Mouse (Mus musculus) mature B cell (primary cell): ENCODE data around the gene Kxd1.

Source experiments
- in situ Hi-C: fragments of 300-500 bp; cut with MboI; formaldehyde crosslinking; loops from 2 replicates; pipeline ENCODE4 v1.14.3; 2019

Kxd1 gene

GRCm38 (mm10) chr8:70493692-70494415, 33.9 kb downstream of the Kxd1 start:
- in situ Hi-C loops: no loop called here

DNA sequence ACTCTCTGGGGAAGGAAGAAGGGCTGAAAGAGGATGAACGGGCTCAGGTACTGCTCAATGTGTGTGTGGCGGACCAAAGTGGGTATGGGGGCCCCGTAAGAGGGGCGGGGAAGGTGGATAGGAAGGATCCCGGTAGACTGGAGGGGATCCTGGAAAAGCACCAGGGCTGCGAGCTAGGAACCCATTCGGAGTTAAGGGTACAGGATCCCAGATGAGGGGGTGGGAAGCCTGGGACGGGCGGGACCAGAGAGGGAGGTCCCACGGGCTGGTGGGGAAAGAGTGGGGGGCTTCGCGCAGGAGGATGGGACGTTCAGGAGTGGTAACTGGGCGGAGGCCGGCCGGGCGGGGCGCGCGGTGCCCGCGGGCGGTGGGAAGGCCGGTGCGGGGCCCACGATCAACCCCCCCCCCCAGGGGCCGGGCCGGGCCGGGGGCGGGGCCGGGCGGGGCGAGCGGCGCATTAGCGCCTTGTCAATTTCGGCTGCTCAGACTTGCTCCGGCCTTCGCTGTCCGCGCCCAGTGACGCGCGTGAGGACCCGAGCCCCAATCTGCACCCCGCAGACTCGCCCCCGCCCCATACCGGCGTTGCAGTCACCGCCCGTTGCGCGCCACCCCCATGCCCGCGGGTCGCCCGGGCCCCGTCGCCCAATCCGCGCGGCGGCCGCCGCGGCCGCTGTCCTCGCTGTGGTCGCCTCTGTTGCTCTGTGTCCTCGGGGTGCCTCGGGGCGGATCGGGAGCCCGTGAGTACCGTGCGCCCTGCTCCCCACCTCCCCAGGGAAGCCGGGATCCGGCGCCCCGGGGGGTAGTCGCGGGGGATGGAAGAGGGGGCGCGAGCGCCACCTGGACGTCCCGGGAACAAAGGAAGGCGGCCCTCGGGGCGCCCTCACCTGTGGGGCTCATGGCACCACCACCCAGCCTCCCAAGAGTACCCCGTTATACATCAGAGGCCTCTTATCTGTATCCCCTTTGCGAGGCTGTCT, 34.8 kb downstream of the Kxd1 start, which contains the start of gene Crlf1:
Gene Crlf1, plus strand, starts transcription at position 495 of the 977 bp plus-strand sequence.
- in situ Hi-C loops: no loop called here

- in situ Hi-C loops: no loop called here
These were observed 36.8 kb downstream of the Kxd1 start for GRCm38 (mm10) chr8:70490880-70491495.

DNA sequence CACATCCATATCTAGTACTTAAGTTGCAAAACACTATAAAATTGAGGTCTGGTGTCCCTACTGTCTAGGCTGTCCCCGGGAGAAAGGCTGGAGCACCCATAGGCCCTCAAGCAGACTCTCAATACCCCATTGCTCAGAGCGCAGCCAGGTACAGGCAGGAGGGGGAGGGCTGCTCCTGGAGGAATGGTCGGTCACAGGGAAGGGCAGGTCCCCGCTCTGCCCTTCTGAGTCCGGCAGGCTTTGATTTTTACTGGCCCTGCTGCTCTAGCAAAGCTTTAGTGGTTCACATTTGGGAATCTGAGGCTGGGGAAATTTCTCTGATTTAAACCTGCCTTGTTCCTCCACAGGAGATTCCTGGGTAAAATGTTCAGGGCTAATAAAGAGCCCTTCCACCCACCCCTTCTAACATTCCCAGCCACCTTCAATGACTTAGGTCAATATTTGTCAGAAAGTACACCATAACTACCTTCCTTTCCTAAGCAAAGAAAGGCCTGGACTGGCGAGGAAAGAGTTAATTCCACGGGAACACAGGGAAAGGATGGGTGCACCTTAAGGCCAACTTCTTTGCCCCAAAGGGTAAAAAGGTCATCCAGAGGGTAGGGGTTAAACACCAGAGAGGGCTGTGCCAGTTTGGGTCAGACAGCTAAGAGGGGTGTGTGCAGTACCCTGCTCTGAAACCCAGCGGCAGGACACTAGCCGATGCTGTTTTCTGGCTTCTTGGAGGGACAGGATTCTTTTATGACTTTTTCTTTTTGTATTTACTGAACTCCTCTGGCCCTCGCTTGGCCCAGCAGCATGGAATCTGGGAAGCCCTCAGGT, 37.5 kb downstream of the Kxd1 start:
- in situ Hi-C loops: no loop called here

DNA sequence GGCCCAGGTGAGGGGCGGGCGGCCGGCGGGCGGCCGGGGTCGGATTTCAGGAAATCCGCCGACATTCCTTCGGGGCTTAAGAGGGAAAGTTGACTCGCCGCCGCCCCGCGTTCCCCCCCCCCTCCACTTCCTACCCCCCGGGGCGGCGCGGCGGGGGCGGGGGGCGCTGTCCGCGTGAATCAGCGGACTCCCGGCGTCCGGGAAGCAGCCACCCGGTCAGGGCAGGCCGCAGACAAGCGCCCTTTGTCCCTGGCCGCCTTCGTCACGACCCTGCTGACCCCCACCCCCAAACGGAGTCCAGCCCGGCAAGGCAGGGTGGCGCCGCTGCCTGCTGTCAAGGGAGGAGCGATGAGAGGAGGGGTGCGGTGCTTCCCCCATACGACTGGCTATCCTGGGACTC, 38.2 kb downstream of the Kxd1 start:
- in situ Hi-C loops: no loop called here

DNA sequence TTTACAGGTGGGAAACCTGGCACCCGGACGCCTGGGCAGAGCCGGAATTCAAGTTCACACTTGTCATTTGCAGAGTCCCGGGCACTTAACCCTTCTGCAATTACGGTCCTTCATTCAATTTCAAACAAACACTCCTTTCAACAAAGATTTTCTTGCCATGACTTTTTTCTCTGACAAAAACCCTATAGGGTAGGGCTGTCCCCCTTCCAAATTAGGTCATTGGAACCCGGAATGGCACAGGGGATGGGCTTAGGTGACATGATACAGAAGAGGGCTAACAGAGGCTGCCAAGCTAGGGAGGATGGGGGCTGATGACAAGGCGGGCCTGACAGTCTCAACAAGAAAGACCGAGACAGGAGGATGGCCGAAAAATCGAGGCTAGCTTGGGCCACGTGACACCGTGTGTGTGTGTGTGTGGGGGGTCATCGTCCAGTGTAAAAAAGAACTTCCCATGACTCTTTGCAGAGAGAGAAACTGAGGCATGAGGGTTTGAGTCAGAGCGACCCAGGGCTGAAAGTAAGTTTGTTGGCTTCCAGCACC, 38.8 kb downstream of the Kxd1 start:
- in situ Hi-C loops: no loop called here

- in situ Hi-C loops: no loop called here
These were observed 39.6 kb downstream of the Kxd1 start for GRCm38 (mm10) chr8:70487993-70488796.

DNA sequence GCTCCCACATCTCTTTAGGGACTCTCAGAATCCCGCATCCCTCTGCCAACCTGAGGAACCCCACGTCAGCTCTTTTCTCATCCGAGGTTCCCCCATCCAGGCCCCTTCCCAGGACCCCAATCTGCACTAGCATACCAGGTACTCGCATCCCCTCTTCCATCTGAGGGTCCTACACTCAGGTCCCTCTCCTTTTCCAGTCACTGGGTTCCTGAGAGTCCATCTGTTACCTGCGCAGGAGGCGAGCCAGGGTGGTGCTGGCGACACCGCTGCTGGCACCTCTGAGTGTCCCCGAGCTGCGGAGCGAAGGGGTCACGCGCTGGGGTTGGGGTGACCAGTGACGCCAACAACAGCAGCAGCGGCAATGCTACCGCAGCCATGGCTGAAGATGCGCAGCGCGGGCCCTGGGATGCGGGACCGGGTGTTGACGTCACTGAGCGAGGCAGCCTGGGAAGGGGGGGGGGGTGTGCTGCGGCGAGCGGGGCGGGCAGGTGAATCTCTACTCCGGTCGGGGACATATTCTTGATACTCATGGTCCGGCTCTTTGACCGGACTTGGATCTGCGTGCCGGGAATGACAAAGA, 40.7 kb downstream of the Kxd1 start, which contains the start of gene Tmem59l:
Gene Tmem59l, minus strand, starts transcription at position 418 of the 580 bp plus-strand sequence.
- in situ Hi-C loops: no loop called here

GRCm38 (mm10) chr8:70486191-70486681, 41.5 kb downstream of the Kxd1 start:
- in situ Hi-C loops: no loop called here

- in situ Hi-C loops: no loop called here
These were observed 44.8 kb downstream of the Kxd1 start for GRCm38 (mm10) chr8:70482943-70483342.

GRCm38 (mm10) chr8:70481908-70482307, 45.8 kb downstream of the Kxd1 start:
- in situ Hi-C loops: no loop called here

- in situ Hi-C loops: no loop called here
These were observed 50.3 kb downstream of the Kxd1 start for GRCm38 (mm10) chr8:70477269-70477982.

DNA sequence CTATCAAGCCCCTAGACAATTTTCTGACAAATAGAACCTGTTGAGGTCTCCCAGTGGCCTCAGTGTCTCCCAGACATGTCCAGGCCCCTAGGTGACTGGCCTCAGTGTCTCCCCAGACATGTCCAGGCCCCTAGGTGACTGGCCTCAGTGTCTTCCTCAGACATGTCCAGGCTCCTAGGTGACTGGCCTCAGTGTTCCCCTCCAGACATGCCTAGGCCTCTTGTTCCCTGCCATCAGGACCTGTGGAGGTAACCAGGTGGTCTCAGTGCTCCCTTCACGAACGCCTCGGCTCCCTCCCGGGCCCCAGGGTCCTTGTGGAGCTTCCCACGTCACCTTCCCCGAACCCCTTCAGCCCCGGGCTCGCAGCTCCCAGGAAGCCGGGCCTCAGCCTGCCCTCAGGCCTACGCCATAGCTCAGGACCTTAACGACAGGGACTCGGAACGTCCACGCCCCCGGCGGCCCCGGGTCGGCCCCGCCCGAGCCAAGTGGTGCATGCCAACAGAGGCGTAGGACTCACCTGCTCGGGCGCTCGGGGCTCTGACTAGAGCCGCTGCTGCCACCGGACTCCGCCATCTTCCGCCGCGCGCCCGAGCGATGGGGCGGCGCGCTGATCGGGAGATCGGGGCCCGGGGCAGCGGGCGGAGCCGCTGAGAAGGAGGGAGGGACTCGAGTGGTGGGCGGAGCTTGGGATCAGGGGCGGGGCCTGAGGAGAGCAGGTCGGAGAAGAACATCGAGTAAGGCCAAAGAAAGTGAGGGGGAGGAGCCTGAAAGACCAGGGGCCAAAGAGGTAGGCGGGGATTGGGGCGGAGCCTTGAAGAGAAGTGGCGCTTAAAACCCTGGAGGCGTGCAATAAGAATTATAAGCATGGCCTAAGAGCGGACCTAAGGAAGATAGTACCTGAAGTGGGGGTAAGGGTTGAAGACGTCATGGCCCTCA, 51.2 kb downstream of the Kxd1 start, which contains the start of gene Klhl26:
Gene Klhl26, minus strand, starts transcription at position 636 of the 936 bp plus-strand sequence.
- in situ Hi-C loops: no loop called here

GRCm38 (mm10) chr8:70471856-70472255, 55.9 kb downstream of the Kxd1 start:
- in situ Hi-C loops: no loop called here

- in situ Hi-C loops: no loop called here
These were observed 57.8 kb downstream of the Kxd1 start for GRCm38 (mm10) chr8:70469938-70470337.

DNA sequence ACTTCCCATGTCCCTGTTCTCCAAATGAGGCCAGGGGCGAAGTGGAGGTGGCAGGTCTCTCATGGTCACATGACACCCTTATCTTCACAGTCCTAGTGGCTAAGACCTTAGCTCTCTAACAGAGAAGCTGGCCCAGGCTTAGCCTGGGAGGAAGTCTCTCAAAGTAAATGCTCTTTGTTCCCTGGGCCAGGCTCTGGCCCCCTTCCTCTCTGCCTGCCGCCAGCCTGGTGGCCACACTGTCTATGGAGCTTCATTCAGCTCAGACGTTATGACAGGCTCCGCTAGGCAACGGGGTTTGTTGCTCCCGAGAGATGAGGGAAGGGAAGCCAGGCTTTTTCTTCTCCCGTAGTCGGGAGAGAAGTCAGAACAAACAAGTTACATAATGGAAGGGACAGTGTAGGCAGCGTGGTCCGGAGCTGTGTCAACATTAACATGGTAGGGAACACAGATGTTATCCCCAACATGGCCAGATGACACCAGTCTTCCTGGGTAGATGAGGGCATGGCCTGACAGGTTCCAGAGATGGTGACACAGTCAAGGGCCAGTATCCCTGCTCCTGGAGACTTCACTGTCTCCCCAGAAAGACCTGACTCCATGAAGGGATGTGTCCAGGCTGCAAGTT, 58.4 kb downstream of the Kxd1 start:
- in situ Hi-C loops: no loop called here

- in situ Hi-C loops: no loop called here
These were observed 59.0 kb downstream of the Kxd1 start for GRCm38 (mm10) chr8:70468733-70469132.
